Mouse (Mus musculus) spleen, postnatal 14 days (tissue): ENCODE results near the gene Pbdc1.
"Not testable (repeated sequence)": the region's sequence is repeated elsewhere in the genome, so short reads cannot be mapped to it uniquely, and the experiment has no call there.

ENCODE experiments used
- DNase-seq, 2 experiments: peaks; one replicate each; pipeline ENCODE4 v3.0.0; 2021 to 2022; ENCODE audit warnings: low spot score in 2 of 2

The Pbdc1 gene

DNA sequence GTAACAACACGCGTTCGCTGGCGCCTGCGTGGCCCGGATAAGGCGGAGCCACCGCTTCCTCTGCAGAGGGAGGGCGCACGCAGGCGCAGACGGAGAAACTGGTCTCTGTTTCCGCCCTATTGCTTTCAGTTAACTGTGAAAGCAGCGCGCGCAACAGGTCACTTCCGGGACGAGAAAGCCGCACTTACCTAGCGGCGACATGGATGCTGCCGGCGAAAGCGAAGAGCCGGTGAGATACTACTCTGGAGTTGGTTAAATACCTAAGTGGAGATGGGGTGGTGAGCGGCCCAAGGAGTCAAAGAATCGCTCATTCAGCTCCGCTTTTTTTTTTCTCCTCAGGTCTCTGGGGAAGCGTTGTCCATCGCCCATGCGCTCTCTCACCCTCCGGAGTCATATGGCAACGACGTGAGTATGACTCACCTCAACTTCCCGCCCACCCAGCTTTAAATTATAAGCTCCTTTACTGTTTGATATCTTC lies at the start of gene Pbdc1:
Gene Pbdc1, plus strand, starts transcription at position 142 of the 478 bp plus-strand sequence.
- DNase-seq: peak; percentile 70 to 87

GRCm38 (mm10) chrX:105037666-105038065 lies 41.9 kb upstream of the Pbdc1 start:
- no peak for DNase-seq

GRCm38 (mm10) chrX:105064294-105064693 lies 15.3 kb upstream of the Pbdc1 start:
- DNase-seq: no peak

GRCm38 (mm10) chrX:105064801-105065200 lies 14.8 kb upstream of the Pbdc1 start:
- no peak for DNase-seq

GRCm38 (mm10) chrX:105069671-105070503 lies 9.7 kb upstream of the Pbdc1 start:
- peak; percentile 15 to 61 for DNase-seq

GRCm38 (mm10) chrX:105079151-105079550 lies 405 bp upstream of the Pbdc1 start:
- no peak for DNase-seq

DNA sequence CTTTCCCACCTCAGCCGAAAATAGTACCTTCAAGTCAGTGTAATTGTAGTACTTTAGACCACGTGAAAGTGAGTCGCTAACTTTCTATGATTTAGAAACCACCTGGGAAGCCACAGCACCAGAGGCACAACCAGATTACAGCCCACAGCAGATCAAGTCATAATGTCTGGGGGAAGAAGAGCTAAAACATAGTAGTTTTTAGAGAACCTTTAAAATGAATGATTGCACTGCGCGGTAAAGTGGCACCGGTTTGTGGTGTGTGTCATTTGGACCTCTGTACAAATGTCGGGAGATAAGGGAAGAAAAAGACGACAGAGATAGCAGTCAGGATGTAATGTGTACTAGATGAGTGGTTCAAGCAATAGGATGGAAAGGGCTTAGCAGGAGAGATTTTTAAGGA lies 540 bp downstream of the Pbdc1 start:
- no peak for DNase-seq

DNA sequence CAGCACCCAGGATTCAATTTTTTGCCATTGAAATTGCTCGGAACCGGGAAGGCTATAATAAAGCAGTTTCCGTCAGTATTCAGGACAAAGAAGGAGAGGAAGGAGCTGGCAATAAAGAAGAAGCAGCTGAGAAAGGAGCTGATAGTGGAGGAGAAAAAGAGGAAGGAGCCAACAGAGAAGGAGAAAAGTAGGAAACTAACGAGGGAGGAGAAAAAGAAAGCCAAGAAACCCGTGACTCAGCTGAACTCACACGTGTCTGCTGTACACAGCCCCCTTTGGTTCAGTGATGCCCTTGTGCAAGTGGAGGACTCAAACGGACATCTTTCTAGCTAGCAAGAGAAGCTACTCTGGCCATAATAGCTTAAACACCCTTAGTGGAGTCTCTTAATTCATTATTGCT lies 3.5 kb downstream of the Pbdc1 start:
- DNase-seq: not testable (repeated sequence)

DNA sequence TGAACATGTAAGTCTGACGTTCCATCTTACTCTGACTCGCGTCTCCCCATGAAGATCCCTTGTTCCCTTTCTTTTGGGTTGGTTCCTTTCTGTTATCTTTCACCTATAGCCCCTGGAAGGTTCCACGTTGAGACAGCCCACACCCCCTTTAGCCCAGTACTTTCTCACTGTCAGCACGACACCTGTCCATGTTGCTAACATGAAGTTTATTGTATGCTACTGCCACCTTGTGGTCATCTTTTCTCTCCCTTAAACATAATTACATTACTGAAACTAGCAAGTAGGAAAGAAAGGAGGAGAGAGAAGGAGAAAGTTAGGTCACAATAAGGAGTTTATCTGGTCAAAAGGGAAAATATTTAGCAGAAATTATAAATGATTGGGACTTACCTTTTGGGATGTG lies 24.6 kb downstream of the Pbdc1 start:
- DNase-seq: no peak

DNA sequence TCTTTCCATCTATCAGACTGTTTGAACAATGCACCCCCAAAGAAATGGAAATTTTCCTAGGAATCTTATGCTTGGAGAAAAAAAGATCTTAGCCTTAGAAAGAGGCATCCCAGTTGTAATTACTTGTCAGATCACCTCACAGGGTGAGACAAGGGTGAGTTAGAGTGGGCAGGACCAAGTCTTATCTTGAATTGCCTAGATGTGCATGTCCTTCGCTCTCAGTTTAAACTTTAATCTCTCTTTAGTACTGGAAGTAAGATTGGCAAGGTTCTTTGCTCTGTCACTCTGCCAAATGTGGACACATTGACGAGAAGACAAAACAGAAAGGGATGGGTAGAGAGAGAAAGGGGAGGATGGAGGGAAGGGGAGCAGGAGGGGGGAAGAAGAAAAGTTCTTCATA lies 35.4 kb downstream of the Pbdc1 start:
- DNase-seq: no peak

- peak; percentile 24 to 31 for DNase-seq
Observed at GRCm38 (mm10) chrX:105120275-105121226, 41.0 kb downstream of the Pbdc1 start, which contains the start of gene Magee1. TSS of gene Magee1 (plus strand) at chrX:105120378.

GRCm38 (mm10) chrX:105121227-105121865 lies 41.8 kb downstream of the Pbdc1 start:
- peak; percentile 21 to 56 for DNase-seq

GRCm38 (mm10) chrX:105124903-105125302 lies 45.3 kb downstream of the Pbdc1 start:
- no peak for DNase-seq

DNA sequence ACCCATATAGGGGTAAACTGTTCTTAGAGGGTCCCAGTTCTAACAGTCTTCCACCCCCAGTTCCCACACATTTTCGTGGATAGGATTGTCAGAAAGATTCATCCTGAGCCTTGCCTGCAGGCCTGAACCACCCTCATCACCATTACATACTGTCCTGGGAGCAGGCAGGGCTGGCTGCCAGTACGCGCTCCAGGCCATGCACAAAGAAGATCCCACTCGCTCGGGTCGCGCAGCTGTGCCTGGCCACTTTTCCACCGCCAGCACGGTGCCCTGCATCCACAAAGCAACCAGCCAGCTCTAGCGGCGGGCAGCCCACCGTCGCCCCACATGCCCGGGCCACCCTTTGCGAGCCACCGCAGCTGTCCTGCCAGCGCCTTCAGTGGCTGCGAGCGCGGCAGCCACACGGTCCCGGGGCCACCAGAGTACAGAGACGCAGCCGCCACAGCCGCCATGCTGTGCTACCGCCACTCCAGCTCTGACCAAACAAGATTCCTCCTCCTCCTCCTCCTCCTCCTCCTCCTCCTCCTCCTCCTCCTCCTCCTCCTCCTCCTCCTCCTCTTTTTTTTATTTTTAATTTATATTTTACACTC lies 72.4 kb downstream of the Pbdc1 start:
- DNase-seq: no peak

- not testable (repeated sequence) for DNase-seq
Observed at GRCm38 (mm10) chrX:105165007-105165406, 85.5 kb downstream of the Pbdc1 start.
